Mouse (Mus musculus): ENCODE data around the gene Nod2.

Gene Nod2

DNA sequence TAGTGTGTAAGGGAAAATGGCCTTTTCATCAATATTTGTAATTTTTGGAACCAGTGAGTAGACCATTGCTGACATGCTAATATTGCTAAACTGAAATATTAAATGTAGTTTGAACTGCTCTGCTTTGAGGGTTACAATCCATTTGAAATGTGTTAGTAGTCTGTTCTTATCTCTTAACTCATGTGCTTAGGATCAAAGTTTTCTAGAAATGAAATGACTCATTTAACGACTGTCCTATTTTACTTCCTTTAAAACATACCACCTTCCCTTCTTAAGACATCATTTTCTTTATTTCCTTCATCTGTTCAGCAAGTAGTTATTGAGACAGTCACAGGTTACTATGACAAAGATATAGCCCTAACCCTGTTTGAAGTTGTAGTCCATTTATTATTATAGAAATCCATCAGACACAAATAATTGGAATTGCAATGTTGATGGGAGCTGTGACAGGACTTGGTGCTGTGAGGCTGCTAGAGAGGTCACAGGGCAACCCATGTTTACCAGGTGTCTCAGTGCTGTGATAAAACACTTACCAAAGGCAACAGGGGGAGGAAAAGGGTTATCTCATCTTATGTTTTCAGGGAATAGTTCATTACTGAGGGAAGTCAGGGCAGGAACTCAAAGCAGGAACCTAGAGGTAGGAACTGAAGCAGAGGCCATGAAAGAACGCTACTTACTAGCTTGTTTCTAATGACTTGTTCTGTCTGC is 76.3 kb downstream of the Nod2 start:
- no peak for DNase-seq (ENCODE audit: low read depth, low spot score)
